Mouse (Mus musculus): ENCODE results near the gene Grik3. TPM values are rescaled to one million over a fixed set of nuclear protein-coding genes. Genes with fewer than 3 reads are reported as not detected.

Grik3 gene
- polyA plus RNA-seq, 1 experiment from 2014 or later = 0.15 TPM

DNA sequence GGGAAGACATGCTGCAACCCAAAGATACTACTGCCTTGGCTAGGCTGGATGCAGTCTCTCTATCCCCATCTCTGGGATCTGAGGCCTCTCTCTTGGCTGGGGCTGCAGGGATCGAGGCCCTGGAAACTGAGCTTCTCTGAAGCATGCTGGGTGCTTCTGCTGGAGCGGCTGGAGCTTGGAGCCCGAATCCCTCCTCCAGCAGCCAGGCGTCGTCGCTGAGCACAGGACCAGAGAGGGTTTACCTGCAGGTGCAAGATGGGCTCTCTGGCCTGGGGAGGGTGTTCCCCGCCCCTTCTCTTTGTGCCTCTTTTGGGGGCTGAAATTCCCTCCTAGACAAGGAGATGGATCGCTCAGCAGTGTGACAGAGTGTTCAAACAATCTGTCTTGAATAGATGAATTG, 2.6 kb downstream of the Grik3 start:
- no peak overlapping the region for H3K4me3 ChIP-seq
- H3K9me3 ChIP-seq (replicated peaks) = no peaks in the 10 kb centered on the region
- peaks cover 35% of the 10 kb centered on the region for H3K4me1 ChIP-seq (replicated peaks)
- H3K36me3 ChIP-seq = no peaks in the 10 kb centered on the region
- no peak overlapping the region for H3K4me2 ChIP-seq
- no peak overlapping the region for H3K27ac ChIP-seq
- no peak overlapping the region for H3K9ac ChIP-seq
- H3K27me3 ChIP-seq = peaks cover 100% of the 10 kb centered on the region
- ATAC-seq (replicated peaks; ENCODE audit: insufficient number of reproducible peaks, insufficient read depth, low FRiP score, low read depth) = no peak
- 9% methylated on average over 8 of the region's 8 CpGs for WGBS

DNA sequence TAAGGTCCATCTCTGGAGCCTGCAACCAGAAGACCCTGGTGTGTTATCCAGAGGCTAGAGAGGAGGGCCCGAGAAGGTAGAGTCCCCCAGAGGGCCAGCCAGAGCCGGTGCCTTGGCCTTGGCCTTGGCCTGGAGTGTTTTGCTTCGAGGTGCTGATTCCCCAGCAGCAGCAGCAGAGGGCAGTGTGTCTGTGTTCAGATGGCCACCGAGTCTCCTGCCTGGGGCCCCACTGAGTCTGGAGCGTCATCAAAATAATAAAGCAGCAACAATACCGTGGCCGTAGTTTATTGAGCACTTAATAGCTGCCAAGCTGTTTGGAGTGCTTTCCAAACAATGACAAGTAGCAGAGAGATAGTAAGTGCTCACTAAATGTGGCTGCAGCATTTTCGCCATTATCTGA, 5.0 kb downstream of the Grik3 start:
- H3K4me2 ChIP-seq = no peak overlapping the region
- no peak for ATAC-seq (replicated peaks; ENCODE audit: insufficient number of reproducible peaks, insufficient read depth, low FRiP score, low read depth)
- peaks cover 93% of the 10 kb centered on the region for H3K27me3 ChIP-seq
- WGBS = 27% methylated on average over 8 of the region's 8 CpGs
- peaks cover 27% of the 10 kb centered on the region for H3K4me1 ChIP-seq (replicated peaks)
- H3K27ac ChIP-seq = no peak overlapping the region
- H3K9me3 ChIP-seq (replicated peaks) = no peaks in the 10 kb centered on the region
- no peak overlapping the region for H3K4me3 ChIP-seq
- no peaks in the 10 kb centered on the region for H3K36me3 ChIP-seq
- no peak overlapping the region for H3K9ac ChIP-seq

DNA sequence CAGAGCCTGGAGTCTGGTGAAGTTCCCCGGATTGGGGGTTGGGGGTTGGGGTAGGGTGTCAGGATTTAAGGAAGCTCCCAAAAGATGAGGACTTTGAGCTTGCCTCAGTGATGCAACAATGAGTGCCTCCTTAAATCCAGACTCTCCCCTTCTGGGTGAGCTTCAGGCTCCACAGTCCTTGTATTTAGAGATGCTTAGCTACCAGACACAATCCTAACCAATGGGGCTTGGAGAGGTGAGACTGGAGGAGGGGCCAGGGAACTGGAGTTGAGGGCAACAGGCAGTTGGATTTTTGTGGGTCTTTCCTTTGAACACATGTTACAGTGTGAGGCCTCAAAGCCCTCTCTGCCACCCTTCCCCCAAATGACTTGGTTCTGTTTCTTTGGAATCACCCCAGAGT, 6.5 kb downstream of the Grik3 start:
- 0% methylated on average over 1 of the region's 1 CpGs for WGBS
- H3K4me2 ChIP-seq = no peak overlapping the region
- H3K36me3 ChIP-seq = no peaks in the 10 kb centered on the region
- no peaks in the 10 kb centered on the region for H3K9me3 ChIP-seq (replicated peaks)
- H3K4me3 ChIP-seq = no peak overlapping the region
- H3K9ac ChIP-seq = no peak overlapping the region
- no peak overlapping the region for H3K27ac ChIP-seq
- H3K4me1 ChIP-seq (replicated peaks) = peaks cover 13% of the 10 kb centered on the region; the same call in 1 of the 2 replicates
- H3K27me3 ChIP-seq = peaks cover 85% of the 10 kb centered on the region
- ATAC-seq (replicated peaks; ENCODE audit: insufficient number of reproducible peaks, insufficient read depth, low FRiP score, low read depth) = no peak

DNA sequence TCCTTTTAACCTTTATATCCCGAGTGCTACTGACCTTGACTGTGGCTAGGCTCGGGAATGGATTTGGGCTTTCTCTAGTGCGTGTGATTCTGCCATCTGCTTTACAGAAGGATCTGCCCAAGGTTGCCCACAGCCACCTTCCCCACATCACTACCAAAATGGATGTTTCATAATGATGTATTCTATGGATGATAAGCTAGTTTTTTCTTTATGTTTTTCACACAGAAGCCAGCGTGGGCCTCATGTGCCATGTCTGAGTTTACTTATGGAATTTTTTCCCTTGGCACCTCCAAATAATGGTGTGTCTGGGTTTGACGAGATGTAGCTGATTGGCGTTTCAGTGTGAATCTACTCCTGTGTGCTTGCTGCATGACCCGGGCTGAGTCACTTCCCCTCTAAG, 7.0 kb downstream of the Grik3 start:
- no peak overlapping the region for H3K27ac ChIP-seq
- H3K4me3 ChIP-seq = no peak overlapping the region
- H3K27me3 ChIP-seq = peaks cover 80% of the 10 kb centered on the region
- WGBS = 44% methylated on average over 7 of the region's 7 CpGs
- no peaks in the 10 kb centered on the region for H3K9me3 ChIP-seq (replicated peaks)
- no peak for ATAC-seq (replicated peaks; ENCODE audit: insufficient number of reproducible peaks, insufficient read depth, low FRiP score, low read depth)
- peaks cover 13% of the 10 kb centered on the region; the same call in 1 of the 2 replicates for H3K4me1 ChIP-seq (replicated peaks)
- H3K36me3 ChIP-seq = no peaks in the 10 kb centered on the region
- H3K9ac ChIP-seq = no peak overlapping the region
- no peak overlapping the region for H3K4me2 ChIP-seq

DNA sequence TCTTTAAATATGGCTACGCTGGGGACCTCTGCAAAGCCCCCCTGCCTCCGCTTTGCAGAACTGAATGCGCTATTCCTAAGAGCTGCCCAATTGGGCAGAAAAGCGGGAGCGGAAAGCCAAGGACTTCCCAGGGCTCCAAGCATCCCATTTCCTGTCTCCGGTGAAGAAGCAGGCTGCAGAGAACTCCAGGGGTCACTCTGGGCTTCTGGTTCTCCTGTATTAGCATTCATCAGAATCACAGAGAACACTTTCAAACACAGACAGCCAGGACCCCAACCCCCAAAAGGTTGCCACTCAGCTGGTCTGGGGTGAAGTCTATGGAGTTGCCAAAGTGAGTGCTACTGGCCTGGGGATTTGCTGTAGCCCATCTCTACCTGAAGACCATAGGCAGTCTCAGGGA, 8.4 kb downstream of the Grik3 start:
- no peak overlapping the region for H3K9ac ChIP-seq
- H3K36me3 ChIP-seq = no peaks in the 10 kb centered on the region
- peaks cover 66% of the 10 kb centered on the region for H3K27me3 ChIP-seq
- H3K4me1 ChIP-seq (replicated peaks) = peaks cover 11% of the 10 kb centered on the region; the same call in 1 of the 2 replicates
- no peak for ATAC-seq (replicated peaks; ENCODE audit: insufficient number of reproducible peaks, insufficient read depth, low FRiP score, low read depth)
- 13% methylated on average over 6 of the region's 6 CpGs for WGBS
- H3K4me3 ChIP-seq = no peak overlapping the region
- no peaks in the 10 kb centered on the region for H3K9me3 ChIP-seq (replicated peaks)
- no peak overlapping the region for H3K4me2 ChIP-seq
- no peak overlapping the region for H3K27ac ChIP-seq

DNA sequence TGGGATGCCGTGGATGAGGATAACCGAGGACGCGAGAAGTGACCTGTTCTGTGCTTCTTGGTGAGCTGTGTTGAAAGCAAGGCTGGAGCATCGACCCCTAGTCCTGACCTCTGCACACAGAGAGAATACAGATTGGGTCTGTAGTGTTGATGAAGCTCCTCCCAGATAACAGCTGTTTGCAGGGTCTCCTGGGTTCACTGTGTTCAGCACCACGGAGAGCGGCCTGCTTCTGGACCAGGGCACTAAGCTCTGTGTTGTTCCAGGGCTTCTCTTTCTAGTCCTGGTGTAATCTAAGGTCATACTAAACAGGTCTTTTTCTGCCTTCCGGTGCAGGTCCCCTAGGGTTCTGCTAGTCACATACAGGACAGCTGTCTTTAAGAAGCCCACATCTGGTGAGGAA, 12.4 kb downstream of the Grik3 start:
- 49% methylated on average over 8 of the region's 8 CpGs for WGBS
- no peak overlapping the region for H3K4me3 ChIP-seq
- H3K9ac ChIP-seq = no peak overlapping the region
- H3K36me3 ChIP-seq = no peaks in the 10 kb centered on the region
- ATAC-seq (replicated peaks; ENCODE audit: insufficient number of reproducible peaks, insufficient read depth, low FRiP score, low read depth) = no peak
- no peaks in the 10 kb centered on the region for H3K4me1 ChIP-seq (replicated peaks)
- no peak overlapping the region for H3K4me2 ChIP-seq
- no peak overlapping the region for H3K27ac ChIP-seq
- H3K27me3 ChIP-seq = peaks cover 34% of the 10 kb centered on the region
- no peaks in the 10 kb centered on the region for H3K9me3 ChIP-seq (replicated peaks)

DNA sequence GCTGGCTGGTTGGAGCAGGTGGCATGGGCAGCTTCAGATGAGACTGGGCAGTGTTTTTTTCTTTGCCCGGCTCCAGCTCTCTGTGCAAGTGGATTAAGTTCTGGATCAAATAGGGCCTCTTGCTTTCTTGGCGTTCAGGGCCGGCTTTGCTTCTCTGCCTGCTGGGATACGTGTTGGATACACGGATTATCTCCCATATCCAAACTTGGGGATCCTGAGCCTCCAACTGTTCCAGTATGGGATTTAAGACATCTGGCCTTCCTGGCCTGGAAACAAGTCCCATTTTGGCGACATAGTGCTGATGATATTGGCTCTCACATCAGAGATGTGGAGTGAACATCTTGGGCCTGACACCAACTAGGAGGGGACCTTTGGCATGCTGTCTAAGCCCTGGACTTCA, 21.9 kb downstream of the Grik3 start:
- H3K4me3 ChIP-seq = no peak overlapping the region
- no peak overlapping the region for H3K4me2 ChIP-seq
- H3K27me3 ChIP-seq = peaks cover 21% of the 10 kb centered on the region
- no peak for ATAC-seq (replicated peaks; ENCODE audit: insufficient number of reproducible peaks, insufficient read depth, low FRiP score, low read depth)
- no peaks in the 10 kb centered on the region for H3K4me1 ChIP-seq (replicated peaks)
- H3K9ac ChIP-seq = no peak overlapping the region
- no peaks in the 10 kb centered on the region for H3K9me3 ChIP-seq (replicated peaks)
- WGBS = 69% methylated on average over 6 of the region's 6 CpGs
- H3K27ac ChIP-seq = no peak overlapping the region
- no peaks in the 10 kb centered on the region for H3K36me3 ChIP-seq

DNA sequence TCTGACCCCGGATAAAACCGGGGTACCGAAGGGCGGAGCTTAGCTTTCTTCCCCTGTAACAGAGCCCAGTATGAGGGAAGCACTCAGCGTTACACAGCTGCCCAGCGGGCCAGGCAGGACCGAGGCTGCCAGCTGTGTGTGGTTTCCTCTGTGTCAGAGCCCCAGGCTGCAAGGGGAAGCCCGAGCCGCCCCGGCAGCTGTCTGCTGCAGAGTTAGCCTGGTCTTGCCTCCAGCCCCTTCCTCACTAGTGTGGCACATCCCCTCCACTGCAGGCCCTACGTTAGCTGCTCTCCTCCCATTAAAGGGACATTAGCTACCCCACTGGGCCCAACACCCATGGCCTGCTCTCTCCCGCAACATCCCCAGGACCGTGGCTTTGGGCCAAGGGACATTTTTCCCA, 25.1 kb downstream of the Grik3 start:
- H3K36me3 ChIP-seq = no peaks in the 10 kb centered on the region
- H3K9ac ChIP-seq = no peak overlapping the region
- H3K27ac ChIP-seq = no peak overlapping the region
- H3K4me3 ChIP-seq = no peak overlapping the region
- H3K4me1 ChIP-seq (replicated peaks) = no peaks in the 10 kb centered on the region
- 56% methylated on average over 13 of the region's 13 CpGs for WGBS
- no peak for ATAC-seq (replicated peaks; ENCODE audit: insufficient number of reproducible peaks, insufficient read depth, low FRiP score, low read depth)
- H3K9me3 ChIP-seq (replicated peaks) = no peaks in the 10 kb centered on the region
- H3K4me2 ChIP-seq = no peak overlapping the region
- H3K27me3 ChIP-seq = peaks cover 12% of the 10 kb centered on the region

DNA sequence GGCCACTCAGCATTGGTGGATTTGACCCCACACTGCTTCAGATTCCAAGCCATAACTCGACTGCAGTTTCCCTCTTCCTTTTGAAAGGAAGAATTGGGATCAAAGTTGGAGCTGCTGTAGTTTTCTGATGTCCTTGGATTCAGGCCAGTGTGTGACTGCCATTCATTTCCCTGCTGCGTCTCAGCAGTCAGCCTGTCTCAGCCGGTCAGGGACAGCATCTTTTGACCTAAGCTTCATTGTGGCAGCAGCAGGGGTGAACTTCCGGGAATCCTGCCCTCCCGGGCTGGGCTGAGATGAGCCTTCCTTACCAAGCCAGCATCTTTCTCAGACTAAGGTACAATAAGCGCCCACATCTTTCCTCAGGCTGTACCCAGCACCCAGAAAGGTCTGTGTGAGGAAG, 26.1 kb downstream of the Grik3 start:
- no peaks in the 10 kb centered on the region for H3K36me3 ChIP-seq

DNA sequence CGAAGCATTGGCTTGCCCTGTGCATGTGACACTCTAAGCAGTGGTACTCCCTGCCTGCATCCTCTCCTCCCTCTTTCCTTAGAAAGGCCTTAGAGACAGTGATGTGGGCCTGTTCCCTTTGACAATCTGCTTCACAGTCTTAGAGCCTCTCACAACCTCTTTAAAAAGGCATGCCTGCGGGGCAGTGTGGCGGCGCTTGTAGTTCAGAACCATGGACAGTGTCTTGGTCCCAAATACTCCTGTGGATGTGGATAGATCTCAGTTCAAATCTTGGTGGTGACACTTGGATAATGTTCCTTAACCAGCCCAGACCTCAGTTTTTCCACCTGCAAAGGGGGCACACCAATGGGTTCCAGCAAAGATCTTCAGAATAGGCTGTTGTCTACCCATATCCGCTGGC, 28.4 kb downstream of the Grik3 start:
- Histone ChIP-seq H3K9me3 (replicated peaks) (no peaks in the 10 kb centered on the region), H3K9ac (no peak overlapping the region), H3K27me3 (peaks cover 6% of the 10 kb centered on the region; the same call in 1 of the 2 replicates), H3K4me2 (no peak overlapping the region), H3K4me1 (replicated peaks) (no peaks in the 10 kb centered on the region), H3K4me3 (no peak overlapping the region), H3K27ac (no peak overlapping the region), H3K36me3 (no peaks in the 10 kb centered on the region)
- WGBS = 72% methylated on average over 5 of the region's 5 CpGs
- ATAC-seq (replicated peaks; ENCODE audit: insufficient number of reproducible peaks, insufficient read depth, low FRiP score, low read depth) = no peak

More for the DNA sequence above, 26.1 kb downstream of the Grik3 start:
- Histone ChIP-seq H3K4me2 (no peak overlapping the region), H3K4me3 (no peak overlapping the region), H3K4me1 (replicated peaks) (no peaks in the 10 kb centered on the region), H3K9ac (no peak overlapping the region), H3K27me3 (peaks cover 9% of the 10 kb centered on the region), H3K27ac (no peak overlapping the region), H3K9me3 (replicated peaks) (no peaks in the 10 kb centered on the region)
- ATAC-seq (replicated peaks; ENCODE audit: insufficient number of reproducible peaks, insufficient read depth, low FRiP score, low read depth) = no peak
- 51% methylated on average over 6 of the region's 6 CpGs for WGBS

DNA sequence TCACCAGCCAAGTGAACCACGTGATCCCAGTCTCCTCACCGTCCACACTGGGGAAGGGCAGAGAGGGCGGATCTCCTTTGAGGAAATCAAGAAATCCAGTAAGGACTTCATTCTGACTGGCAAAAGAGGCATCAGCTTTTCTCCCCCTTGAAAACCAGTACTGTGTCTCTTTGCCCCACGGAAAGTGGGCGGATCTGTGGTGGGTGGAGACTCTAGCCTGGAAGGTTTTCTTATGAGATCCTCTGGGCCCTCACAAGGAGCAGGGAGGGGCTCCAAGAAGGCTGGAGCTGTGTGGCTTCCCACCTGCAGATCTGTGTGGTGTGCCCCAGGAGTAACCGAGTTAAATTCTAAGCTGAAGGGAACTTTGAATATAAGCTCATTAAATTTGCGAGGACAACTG, 32.4 kb downstream of the Grik3 start:
- Histone ChIP-seq H3K9ac (no peak overlapping the region), H3K4me3 (no peak overlapping the region), H3K4me1 (replicated peaks) (no peaks in the 10 kb centered on the region), H3K27me3 (no peaks in the 10 kb centered on the region; the same call in 1 of the 2 replicates), H3K27ac (no peak overlapping the region), H3K9me3 (replicated peaks) (no peaks in the 10 kb centered on the region), H3K4me2 (no peak overlapping the region), H3K36me3 (no peaks in the 10 kb centered on the region)
- 60% methylated on average over 7 of the region's 7 CpGs for WGBS
- no peak for ATAC-seq (replicated peaks; ENCODE audit: insufficient number of reproducible peaks, insufficient read depth, low FRiP score, low read depth)

DNA sequence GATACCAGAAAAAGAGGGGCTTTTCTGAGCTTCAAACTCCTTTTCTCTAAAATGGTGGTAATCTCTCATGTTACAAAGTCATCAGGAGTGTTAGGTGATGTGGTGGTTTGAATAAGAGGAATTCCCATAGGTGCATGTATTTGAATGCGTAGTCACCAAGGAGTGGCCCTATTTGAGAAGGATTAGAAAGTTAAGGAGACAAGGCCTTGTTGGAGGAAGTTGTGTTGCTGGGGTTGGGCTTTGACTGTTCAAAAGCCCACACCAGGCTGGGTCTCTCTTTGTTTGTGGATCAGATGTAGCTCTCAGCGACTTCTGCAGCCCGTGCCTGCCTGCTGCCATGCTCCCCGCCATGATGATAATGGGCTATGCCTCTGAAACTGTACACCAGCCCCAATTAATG, 34.8 kb downstream of the Grik3 start:
- Histone ChIP-seq H3K9me3 (replicated peaks) (no peaks in the 10 kb centered on the region), H3K27me3 (no peaks in the 10 kb centered on the region; the same call in 1 of the 2 replicates), H3K4me1 (replicated peaks) (no peaks in the 10 kb centered on the region), H3K4me3 (no peak overlapping the region), H3K36me3 (no peaks in the 10 kb centered on the region), H3K9ac (no peak overlapping the region), H3K4me2 (no peak overlapping the region), H3K27ac (no peak overlapping the region)
- ATAC-seq (replicated peaks; ENCODE audit: insufficient number of reproducible peaks, insufficient read depth, low FRiP score, low read depth) = no peak
- 76% methylated on average over 4 of the region's 4 CpGs for WGBS
